Mouse (Mus musculus): Measurements from ENCODE around the gene Tescl. TPM values are rescaled to one million over a fixed set of nuclear protein-coding genes. Genes with fewer than 3 reads are reported as not detected.
A peak's percentile ranks its signal among the peaks of the same experiment; 100 is the strongest.

Gene Tescl
- polyA plus RNA-seq (2016; fragmentation: Nextera tagmentation; extraction: Ambion mirVana), result 0.25 TPM in 1 of 2 replicates, not detected in the other

GRCm38 (mm10) chr7:24333304-24333986 lies at the start of gene Tescl:
Gene Tescl, minus strand, starts transcription at chr7:24333936.
- 40% methylated on average over 49 of the region's 49 CpGs for WGBS

DNA sequence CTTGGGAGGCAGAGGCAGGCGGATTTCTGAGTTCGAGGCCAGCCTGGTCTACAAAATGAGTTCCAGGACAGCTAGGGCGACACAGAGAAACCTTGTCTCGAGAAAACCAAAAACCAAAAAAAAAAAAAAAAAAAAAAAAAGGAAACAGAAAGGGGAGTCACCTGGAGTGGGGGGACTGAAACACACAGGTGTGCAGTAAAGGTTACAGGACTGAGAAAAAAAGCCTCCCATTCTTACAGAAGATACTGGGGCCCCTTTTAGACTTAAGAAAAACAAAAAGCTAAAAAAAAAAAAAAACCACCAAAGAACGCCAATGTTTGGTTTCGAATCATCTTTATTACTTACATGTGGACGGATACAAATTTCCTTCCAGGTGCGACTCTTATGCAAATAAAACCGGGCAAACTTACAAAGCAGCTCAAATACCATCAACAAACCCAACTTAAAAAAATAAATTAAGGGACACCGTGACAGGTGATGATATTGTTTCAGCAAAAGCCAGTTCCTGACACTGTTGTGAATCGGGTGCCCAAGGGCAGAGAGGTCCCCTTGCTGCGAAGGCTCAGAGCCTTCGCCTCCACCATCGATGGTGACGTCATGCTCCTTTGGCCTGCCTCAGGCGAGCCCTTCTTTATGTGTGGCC lies 49.1 kb upstream of the Tescl start:
- Histone ChIP-seq H3K9ac (replicated peaks) (no peak overlapping the region), H3K27me3 (no peaks in the 10 kb centered on the region), H3K27ac (no peak overlapping the region), H3K4me1 (replicated peaks) (peaks cover 27% of the 10 kb centered on the region), H3K4me3 (replicated peaks) (no peak overlapping the region), H3K36me3 (no peaks in the 10 kb centered on the region), H3K4me2 (no peak overlapping the region), H3K9me3 (no peaks in the 10 kb centered on the region)
- WGBS, result 84% methylated on average over 16 of the region's 16 CpGs
- ATAC-seq (ENCODE audit: insufficient number of reproducible peaks, insufficient read depth, low FRiP score, low TSS enrichment, low read depth), result no peak

More at GRCm38 (mm10) chr7:24333304-24333986, at the start of gene Tescl:
- H3K9me3 ChIP-seq, result peaks cover 2% of the 10 kb centered on the region; the same call in 1 of the 2 replicates
- no peaks in the 10 kb centered on the region for H3K4me1 ChIP-seq (replicated peaks)
- no peak within 1 kb of the TSS for H3K9ac ChIP-seq (replicated peaks)
- peaks cover 30% of the 10 kb centered on the region for H3K27me3 ChIP-seq
- H3K27ac ChIP-seq, result no peak within 1 kb of the TSS
- ATAC-seq (ENCODE audit: insufficient number of reproducible peaks, insufficient read depth, low FRiP score, low TSS enrichment, low read depth), result no peak
- H3K4me3 ChIP-seq (replicated peaks), result peak within 1 kb of the TSS; percentile 11; the same call in 1 of the 2 replicates
- H3K4me2 ChIP-seq, result peak within 1 kb of the TSS; percentile 35
- H3K36me3 ChIP-seq, result no peaks in the 10 kb centered on the region

- no peaks in the 10 kb centered on the region for H3K36me3 ChIP-seq
- ATAC-seq (ENCODE audit: insufficient number of reproducible peaks, insufficient read depth, low FRiP score, low TSS enrichment, low read depth), result 0 out of 2 replicates have a peak, but pooled peaks have one; percentile 1
- 46% methylated on average over 2 of the region's 2 CpGs for WGBS
- no peaks in the 10 kb centered on the region for H3K9me3 ChIP-seq
- peak overlapping the region; percentile 75 for H3K27ac ChIP-seq
- H3K9ac ChIP-seq (replicated peaks), result no peak overlapping the region; the same call in 1 of the 2 replicates
- no peak overlapping the region for H3K4me3 ChIP-seq (replicated peaks)
- peak overlapping the region; percentile 24; the same call in 1 of the 2 replicates for H3K4me2 ChIP-seq
- H3K27me3 ChIP-seq, result peaks cover 7% of the 10 kb centered on the region
- peaks cover 38% of the 10 kb centered on the region for H3K4me1 ChIP-seq (replicated peaks)
Measured at GRCm38 (mm10) chr7:24380370-24380769, 46.6 kb upstream of the Tescl start.

- H3K4me2 ChIP-seq, result peak overlapping the region; percentile 24; the same call in 1 of the 2 replicates
- H3K36me3 ChIP-seq, result no peaks in the 10 kb centered on the region
- H3K4me1 ChIP-seq (replicated peaks), result peaks cover 38% of the 10 kb centered on the region
- H3K27ac ChIP-seq, result peak overlapping the region; percentile 75
- H3K9ac ChIP-seq (replicated peaks), result no peak overlapping the region; the same call in 1 of the 2 replicates
- 12% methylated on average over 7 of the region's 7 CpGs for WGBS
- H3K4me3 ChIP-seq (replicated peaks), result no peak overlapping the region
- peaks cover 7% of the 10 kb centered on the region for H3K27me3 ChIP-seq
- H3K9me3 ChIP-seq, result no peaks in the 10 kb centered on the region
- ATAC-seq (ENCODE audit: insufficient number of reproducible peaks, insufficient read depth, low FRiP score, low TSS enrichment, low read depth), result peak; percentile 24; the same call in 1 of the 2 replicates
Measured at GRCm38 (mm10) chr7:24379934-24380333, 46.2 kb upstream of the Tescl start.

GRCm38 (mm10) chr7:24378049-24378701 lies 44.4 kb upstream of the Tescl start:
- H3K9me3 ChIP-seq, result no peaks in the 10 kb centered on the region
- H3K27me3 ChIP-seq, result peaks cover 11% of the 10 kb centered on the region
- H3K4me2 ChIP-seq, result peak overlapping the region; percentile 59
- no peak overlapping the region for H3K4me3 ChIP-seq (replicated peaks)
- no peak overlapping the region for H3K9ac ChIP-seq (replicated peaks)
- 54% methylated on average over 10 of the region's 10 CpGs for WGBS
- no peaks in the 10 kb centered on the region for H3K36me3 ChIP-seq
- H3K27ac ChIP-seq, result peak overlapping the region; percentile 80; the same call in 1 of the 2 replicates
- ATAC-seq (ENCODE audit: insufficient number of reproducible peaks, insufficient read depth, low FRiP score, low TSS enrichment, low read depth), result no peak
- peaks cover 45% of the 10 kb centered on the region for H3K4me1 ChIP-seq (replicated peaks)

GRCm38 (mm10) chr7:24377091-24377865 lies 43.5 kb upstream of the Tescl start:
- WGBS, result 6% methylated on average over 49 of the region's 49 CpGs

DNA sequence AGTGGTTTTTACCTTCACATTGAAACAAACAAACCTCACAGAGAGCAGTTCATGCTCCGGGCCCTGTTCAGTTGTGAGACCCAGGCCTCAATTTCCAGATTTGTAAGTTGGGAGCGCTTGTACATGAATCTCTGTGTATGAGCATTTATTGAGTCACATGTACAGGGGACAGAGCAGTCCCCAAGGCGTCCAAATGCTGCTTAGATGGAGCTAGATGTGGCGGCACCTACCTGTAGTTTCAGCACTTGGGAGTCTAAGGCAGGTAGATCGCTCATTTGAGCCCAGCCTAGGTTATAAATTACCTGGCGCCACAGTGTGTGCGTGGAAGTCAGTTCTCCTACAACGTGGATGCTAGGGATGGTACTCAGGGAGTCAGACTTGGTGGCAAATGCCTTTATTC lies 42.7 kb upstream of the Tescl start:
- H3K4me3 ChIP-seq (replicated peaks), result no peak overlapping the region
- no peaks in the 10 kb centered on the region for H3K36me3 ChIP-seq
- H3K27ac ChIP-seq, result no peak overlapping the region
- no peak overlapping the region for H3K4me2 ChIP-seq
- H3K9ac ChIP-seq (replicated peaks), result no peak overlapping the region
- WGBS, result 84% methylated on average over 8 of the region's 8 CpGs
- no peaks in the 10 kb centered on the region for H3K9me3 ChIP-seq
- H3K4me1 ChIP-seq (replicated peaks), result peaks cover 46% of the 10 kb centered on the region
- no peak for ATAC-seq (ENCODE audit: insufficient number of reproducible peaks, insufficient read depth, low FRiP score, low TSS enrichment, low read depth)
- H3K27me3 ChIP-seq, result peaks cover 11% of the 10 kb centered on the region

More at GRCm38 (mm10) chr7:24377091-24377865, 43.5 kb upstream of the Tescl start:
- Histone ChIP-seq H3K9me3 (no peaks in the 10 kb centered on the region), H3K36me3 (no peaks in the 10 kb centered on the region), H3K4me2 (peak overlapping the region; percentile 59), H3K9ac (replicated peaks) (peak overlapping the region; percentile 44), H3K4me1 (replicated peaks) (peaks cover 46% of the 10 kb centered on the region), H3K4me3 (replicated peaks) (peak overlapping the region; percentile 34), H3K27ac (peak overlapping the region; percentile 80), H3K27me3 (peaks cover 11% of the 10 kb centered on the region)
- peak; percentile 30; the same call in 1 of the 2 replicates for ATAC-seq (ENCODE audit: insufficient number of reproducible peaks, insufficient read depth, low FRiP score, low TSS enrichment, low read depth)

DNA sequence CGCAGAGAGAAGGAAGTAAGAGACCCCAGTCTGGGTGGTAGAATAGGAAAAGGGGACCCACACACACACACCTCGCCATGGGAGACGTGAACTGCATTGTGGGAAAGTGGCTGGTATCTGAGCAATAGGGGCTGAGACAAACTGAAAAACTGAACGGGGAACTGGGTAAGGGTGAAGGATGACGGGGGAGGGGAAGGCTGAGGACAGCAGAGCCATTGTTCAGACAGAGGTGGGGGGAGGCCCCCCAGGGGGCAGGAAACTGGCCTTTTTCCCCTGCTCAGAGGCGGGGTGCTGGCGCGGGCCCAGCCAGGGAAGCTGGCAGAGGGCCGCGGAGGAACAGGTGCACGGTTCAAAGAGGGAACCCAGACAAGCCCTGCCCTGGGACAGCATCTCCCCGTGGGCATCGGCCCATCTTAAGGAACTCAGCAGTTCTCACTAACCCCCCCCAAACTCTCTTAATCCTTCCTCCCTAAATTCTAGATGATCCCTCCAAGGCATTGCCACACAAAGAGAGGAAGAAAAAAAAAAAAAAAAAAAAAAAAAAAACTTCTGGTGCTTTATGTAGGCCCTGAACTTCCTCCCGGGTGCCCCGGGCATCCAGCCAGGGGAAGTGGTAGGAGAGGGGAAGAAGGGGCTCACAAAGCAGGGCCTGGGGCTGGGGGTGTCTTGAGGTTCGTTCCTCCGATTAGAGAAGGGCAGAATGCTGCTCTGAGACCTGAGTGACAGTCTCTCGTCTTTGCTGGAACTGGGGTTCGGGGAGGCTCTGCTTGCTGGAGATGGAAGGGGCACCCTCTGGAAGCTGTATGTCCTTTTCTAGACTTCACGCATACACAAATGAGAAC lies 40.0 kb upstream of the Tescl start:
- Histone ChIP-seq H3K27ac (no peak overlapping the region), H3K9ac (replicated peaks) (no peak overlapping the region), H3K4me2 (peak overlapping the region; percentile 9; the same call in 1 of the 2 replicates), H3K36me3 (no peaks in the 10 kb centered on the region), H3K9me3 (no peaks in the 10 kb centered on the region), H3K27me3 (peaks cover 21% of the 10 kb centered on the region), H3K4me1 (replicated peaks) (peaks cover 40% of the 10 kb centered on the region), H3K4me3 (replicated peaks) (no peak overlapping the region)
- no peak for ATAC-seq (ENCODE audit: insufficient number of reproducible peaks, insufficient read depth, low FRiP score, low TSS enrichment, low read depth)
- 48% methylated on average over 19 of the region's 20 CpGs for WGBS

- Histone ChIP-seq H3K27ac (no peak overlapping the region), H3K36me3 (no peaks in the 10 kb centered on the region), H3K27me3 (peaks cover 21% of the 10 kb centered on the region), H3K9ac (replicated peaks) (no peak overlapping the region), H3K4me1 (replicated peaks) (peaks cover 31% of the 10 kb centered on the region), H3K4me2 (no peak overlapping the region), H3K4me3 (replicated peaks) (no peak overlapping the region), H3K9me3 (no peaks in the 10 kb centered on the region)
- WGBS, result 67% methylated on average over 4 of the region's 4 CpGs
- no peak for ATAC-seq (ENCODE audit: insufficient number of reproducible peaks, insufficient read depth, low FRiP score, low TSS enrichment, low read depth)
Measured at GRCm38 (mm10) chr7:24372786-24373185, 39.0 kb upstream of the Tescl start.

- Histone ChIP-seq H3K27ac (no peak overlapping the region), H3K36me3 (no peaks in the 10 kb centered on the region), H3K27me3 (peaks cover 18% of the 10 kb centered on the region), H3K4me2 (no peak overlapping the region), H3K9me3 (no peaks in the 10 kb centered on the region), H3K4me3 (replicated peaks) (no peak overlapping the region), H3K4me1 (replicated peaks) (peaks cover 26% of the 10 kb centered on the region), H3K9ac (replicated peaks) (no peak overlapping the region)
- 81% methylated on average over 9 of the region's 11 CpGs for WGBS
- no peak for ATAC-seq (ENCODE audit: insufficient number of reproducible peaks, insufficient read depth, low FRiP score, low TSS enrichment, low read depth)
Measured at GRCm38 (mm10) chr7:24372300-24372699, 38.6 kb upstream of the Tescl start.

Data from limb, embryonic 12.5 days (tissue).